Mouse (Mus musculus): ENCODE results near the gene Mical3. TPM values are rescaled to one million over a fixed set of nuclear protein-coding genes. Genes with fewer than 3 reads are reported as not detected.

Mical3 gene
- polyA plus RNA-seq, 1 experiment from 2014 or later = 51.7 TPM

- H3K4me1 ChIP-seq (ENCODE audit: control insufficient read depth, insufficient read depth, low read length) = no peaks in the 10 kb centered on the region
- 82% methylated on average over 3 of the region's 3 CpGs for WGBS
- no peak overlapping the region for H3K9ac ChIP-seq (replicated peaks; ENCODE audit: low read length)
- no peak for DNase-seq
- no peaks in the 10 kb centered on the region for H3K36me3 ChIP-seq (ENCODE audit: control insufficient read depth, insufficient read depth, low read length)
- no peak overlapping the region for H3K27ac ChIP-seq (replicated peaks; ENCODE audit: low read depth, low read length)
- no peak overlapping the region for H3K4me2 ChIP-seq (ENCODE audit: low read length)
- no peak; the same call in 1 of the 2 replicates for ATAC-seq (ENCODE audit: low FRiP score, low TSS enrichment)
- H3K4me3 ChIP-seq (replicated peaks; ENCODE audit: low read depth, low read length) = no peak overlapping the region
- H3K9me3 ChIP-seq (ENCODE audit: control insufficient read depth, low read length) = no peaks in the 10 kb centered on the region
- H3K27me3 ChIP-seq (ENCODE audit: control insufficient read depth, insufficient read depth, low read length) = no peaks in the 10 kb centered on the region
Measured at GRCm38 (mm10) chr6:121054340-121054739, 76.5 kb downstream of the Mical3 start.

- no peaks in the 10 kb centered on the region for H3K4me1 ChIP-seq (ENCODE audit: control insufficient read depth, insufficient read depth, low read length)
- no peak overlapping the region for H3K4me2 ChIP-seq (ENCODE audit: low read length)
- H3K9me3 ChIP-seq (ENCODE audit: control insufficient read depth, low read length) = no peaks in the 10 kb centered on the region
- H3K9ac ChIP-seq (replicated peaks; ENCODE audit: low read length) = no peak overlapping the region
- no peaks in the 10 kb centered on the region for H3K27me3 ChIP-seq (ENCODE audit: control insufficient read depth, insufficient read depth, low read length)
- DNase-seq = no peak
- H3K4me3 ChIP-seq (replicated peaks; ENCODE audit: low read depth, low read length) = no peak overlapping the region
- WGBS = 91% methylated on average over 7 of the region's 7 CpGs
- no peaks in the 10 kb centered on the region for H3K36me3 ChIP-seq (ENCODE audit: control insufficient read depth, insufficient read depth, low read length)
- H3K27ac ChIP-seq (replicated peaks; ENCODE audit: low read depth, low read length) = no peak overlapping the region
- no peak for ATAC-seq (ENCODE audit: low FRiP score, low TSS enrichment)
Measured at GRCm38 (mm10) chr6:121053585-121054112, 77.2 kb downstream of the Mical3 start.

GRCm38 (mm10) chr6:121051972-121052629, 78.7 kb downstream of the Mical3 start:
- no peaks in the 10 kb centered on the region for H3K27me3 ChIP-seq (ENCODE audit: control insufficient read depth, insufficient read depth, low read length)
- H3K9me3 ChIP-seq (ENCODE audit: control insufficient read depth, low read length) = no peaks in the 10 kb centered on the region
- no peak for ATAC-seq (ENCODE audit: low FRiP score, low TSS enrichment)
- H3K4me3 ChIP-seq (replicated peaks; ENCODE audit: low read depth, low read length) = no peak overlapping the region
- H3K9ac ChIP-seq (replicated peaks; ENCODE audit: low read length) = no peak overlapping the region
- H3K4me1 ChIP-seq (ENCODE audit: control insufficient read depth, insufficient read depth, low read length) = no peaks in the 10 kb centered on the region
- no peaks in the 10 kb centered on the region for H3K36me3 ChIP-seq (ENCODE audit: control insufficient read depth, insufficient read depth, low read length)
- H3K27ac ChIP-seq (replicated peaks; ENCODE audit: low read depth, low read length) = no peak overlapping the region
- 95% methylated on average over 13 of the region's 13 CpGs for WGBS
- H3K4me2 ChIP-seq (ENCODE audit: low read length) = no peak overlapping the region
- DNase-seq = no peak

- ATAC-seq (ENCODE audit: low FRiP score, low TSS enrichment) (no peak), DNase-seq (no peak)
- H3K4me2 ChIP-seq (ENCODE audit: low read length) = no peak overlapping the region
- no peaks in the 10 kb centered on the region for H3K9me3 ChIP-seq (ENCODE audit: control insufficient read depth, low read length)
- H3K9ac ChIP-seq (replicated peaks; ENCODE audit: low read length) = no peak overlapping the region
- no peaks in the 10 kb centered on the region for H3K4me1 ChIP-seq (ENCODE audit: control insufficient read depth, insufficient read depth, low read length)
- no peak overlapping the region for H3K4me3 ChIP-seq (replicated peaks; ENCODE audit: low read depth, low read length)
- 84% methylated on average over 8 of the region's 8 CpGs for WGBS
- H3K27ac ChIP-seq (replicated peaks; ENCODE audit: low read depth, low read length) = no peak overlapping the region
- no peaks in the 10 kb centered on the region for H3K36me3 ChIP-seq (ENCODE audit: control insufficient read depth, insufficient read depth, low read length)
- no peaks in the 10 kb centered on the region for H3K27me3 ChIP-seq (ENCODE audit: control insufficient read depth, insufficient read depth, low read length)
Measured at GRCm38 (mm10) chr6:121051411-121051810, 79.4 kb downstream of the Mical3 start.

- Histone ChIP-seq H3K4me3 (replicated peaks; ENCODE audit: low read depth, low read length) (no peak overlapping the region), H3K4me2 (ENCODE audit: low read length) (no peak overlapping the region), H3K4me1 (ENCODE audit: control insufficient read depth, insufficient read depth, low read length) (no peaks in the 10 kb centered on the region), H3K36me3 (ENCODE audit: control insufficient read depth, insufficient read depth, low read length) (no peaks in the 10 kb centered on the region), H3K27me3 (ENCODE audit: control insufficient read depth, insufficient read depth, low read length) (no peaks in the 10 kb centered on the region), H3K27ac (replicated peaks; ENCODE audit: low read depth, low read length) (no peak overlapping the region), H3K9me3 (ENCODE audit: control insufficient read depth, low read length) (no peaks in the 10 kb centered on the region), H3K9ac (replicated peaks; ENCODE audit: low read length) (no peak overlapping the region)
- 89% methylated on average over 8 of the region's 8 CpGs for WGBS
- DNase-seq (no peak), ATAC-seq (ENCODE audit: low FRiP score, low TSS enrichment) (no peak)
Measured at GRCm38 (mm10) chr6:121048696-121049095, 82.1 kb downstream of the Mical3 start.

- Histone ChIP-seq H3K4me3 (replicated peaks; ENCODE audit: low read depth, low read length) (no peak overlapping the region), H3K27me3 (ENCODE audit: control insufficient read depth, insufficient read depth, low read length) (no peaks in the 10 kb centered on the region), H3K36me3 (ENCODE audit: control insufficient read depth, insufficient read depth, low read length) (peaks cover 14% of the 10 kb centered on the region), H3K4me1 (ENCODE audit: control insufficient read depth, insufficient read depth, low read length) (no peaks in the 10 kb centered on the region), H3K9me3 (ENCODE audit: control insufficient read depth, low read length) (no peaks in the 10 kb centered on the region), H3K27ac (replicated peaks; ENCODE audit: low read depth, low read length) (no peak overlapping the region), H3K4me2 (ENCODE audit: low read length) (no peak overlapping the region), H3K9ac (replicated peaks; ENCODE audit: low read length) (no peak overlapping the region)
- 74% methylated on average over 20 of the region's 20 CpGs for WGBS
- ATAC-seq (ENCODE audit: low FRiP score, low TSS enrichment) (no peak), DNase-seq (no peak)
Measured at GRCm38 (mm10) chr6:121045345-121046080, 85.3 kb downstream of the Mical3 start.

GRCm38 (mm10) chr6:121043434-121044189, 87.2 kb downstream of the Mical3 start:
- DNase-seq = no peak
- Histone ChIP-seq H3K9ac (replicated peaks; ENCODE audit: low read length) (no peak overlapping the region), H3K27ac (replicated peaks; ENCODE audit: low read depth, low read length) (no peak overlapping the region), H3K36me3 (ENCODE audit: control insufficient read depth, insufficient read depth, low read length) (peaks cover 32% of the 10 kb centered on the region), H3K27me3 (ENCODE audit: control insufficient read depth, insufficient read depth, low read length) (no peaks in the 10 kb centered on the region), H3K9me3 (ENCODE audit: control insufficient read depth, low read length) (no peaks in the 10 kb centered on the region), H3K4me2 (ENCODE audit: low read length) (no peak overlapping the region), H3K4me1 (ENCODE audit: control insufficient read depth, insufficient read depth, low read length) (no peaks in the 10 kb centered on the region), H3K4me3 (replicated peaks; ENCODE audit: low read depth, low read length) (no peak overlapping the region)
- ATAC-seq (ENCODE audit: low FRiP score, low TSS enrichment) = no peak
- 79% methylated on average over 14 of the region's 14 CpGs for WGBS

GRCm38 (mm10) chr6:121039719-121040118, 91.1 kb downstream of the Mical3 start:
- H3K4me1 ChIP-seq (ENCODE audit: control insufficient read depth, insufficient read depth, low read length) = no peaks in the 10 kb centered on the region
- H3K4me2 ChIP-seq (ENCODE audit: low read length) = no peak overlapping the region
- no peaks in the 10 kb centered on the region for H3K9me3 ChIP-seq (ENCODE audit: control insufficient read depth, low read length)
- no peak overlapping the region for H3K9ac ChIP-seq (replicated peaks; ENCODE audit: low read length)
- H3K36me3 ChIP-seq (ENCODE audit: control insufficient read depth, insufficient read depth, low read length) = peaks cover 69% of the 10 kb centered on the region
- WGBS = 94% methylated on average over 3 of the region's 3 CpGs
- no peaks in the 10 kb centered on the region for H3K27me3 ChIP-seq (ENCODE audit: control insufficient read depth, insufficient read depth, low read length)
- no peak overlapping the region for H3K27ac ChIP-seq (replicated peaks; ENCODE audit: low read depth, low read length)
- no peak overlapping the region for H3K4me3 ChIP-seq (replicated peaks; ENCODE audit: low read depth, low read length)
- no peak for ATAC-seq (ENCODE audit: low FRiP score, low TSS enrichment)
- DNase-seq = no peak

Data from midbrain, embryonic 14.5 days (tissue).